Mouse (Mus musculus) lung, embryonic 15.5 days (tissue): Measurements from ENCODE around the gene Lhfpl2. TPM values are rescaled to one million over a fixed set of nuclear protein-coding genes. Genes with fewer than 3 reads are reported as not detected.

Experiments
- ATAC-seq: fragments of 200-750 bp; cut with Nextera tagmentation; 2 replicates; pipeline ENCODE4 v1.8.0; 2017; ENCODE audit warnings: moderate number of reproducible peaks, borderline replicate concordance; ENCODE audit not compliant: low FRiP score, low TSS enrichment; ENCODE audit errors: extremely low read depth
- H3K27ac ChIP-seq: fragments of 300-500 bp; sonication (generic); 2 replicates; pipeline ENCODE4 v1.5.1; 2015; ENCODE audit warnings: moderate library complexity, mild to moderate bottlenecking, inconsistent platforms
- H3K27me3 ChIP-seq: fragments of 300-500 bp; sonication (generic); 2 replicates; pipeline ENCODE4 v1.6.1; 2015; ENCODE audit warnings: inconsistent platforms
- H3K36me3 ChIP-seq: fragments of 300-500 bp; sonication (generic); 2 replicates; pipeline ENCODE4 v1.6.1; 2015; ENCODE audit warnings: inconsistent platforms
- H3K4me1 ChIP-seq: fragments of 300-500 bp; sonication (generic); 2 replicates; pipeline ENCODE4 v1.6.1; 2015; ENCODE audit warnings: inconsistent platforms
- H3K4me2 ChIP-seq: fragments of 300-500 bp; sonication (generic); 2 replicates; pipeline ENCODE4 v1.6.1; 2015; ENCODE audit warnings: inconsistent platforms, mild to moderate bottlenecking, moderate library complexity
- H3K4me3 ChIP-seq: fragments of 300-500 bp; sonication (generic); 2 replicates; pipeline ENCODE4 v1.5.1; 2015; ENCODE audit warnings: mild to moderate bottlenecking, inconsistent platforms
- H3K9ac ChIP-seq: fragments of 300-500 bp; sonication (generic); 2 replicates; pipeline ENCODE4 v1.6.1; 2015; ENCODE audit warnings: inconsistent platforms
- H3K9me3 ChIP-seq: fragments of 300-500 bp; sonication (generic); 2 replicates; pipeline ENCODE4 v1.6.1; 2016; ENCODE audit warnings: inconsistent platforms
- WGBS: fragments of 180-500 bp; shearing (Covaris S2); methylation state at CpG from one replicate; pipeline ENCODE4 v1.1.7; 2015; 5-methylcytosine and 5-hydroxymethylcytosine counted together
- polyA plus RNA-seq: library from polyadenylated mRNA; unstranded; fragments of >200 nt; fragmentation: Nextera tagmentation; extraction: Ambion mirVana; gene quantifications from 2 replicates; pipeline ENCODE4 v1.2.1, GENCODE M21; 2015

The Lhfpl2 gene
- polyA plus RNA-seq, 1 experiment from 2014 or later: 56.7 TPM

GRCm38 (mm10) chr13:94131135-94131534, 73.5 kb downstream of the Lhfpl2 start:
- 88% methylated on average over 4 of the region's 4 CpGs for WGBS

GRCm38 (mm10) chr13:94132187-94132995, 74.8 kb downstream of the Lhfpl2 start:
- Histone ChIP-seq H3K4me3 (no peak overlapping the region), H3K9me3 (no peaks in the 10 kb centered on the region), H3K9ac (no peak overlapping the region), H3K27ac (peak overlapping the region; percentile 73), H3K27me3 (no peaks in the 10 kb centered on the region), H3K4me1 (peaks cover 56% of the 10 kb centered on the region), H3K36me3 (no peaks in the 10 kb centered on the region), H3K4me2 (no peak overlapping the region)
- 47% methylated on average over 13 of the region's 13 CpGs for WGBS
- no peak for ATAC-seq

More at GRCm38 (mm10) chr13:94131135-94131534, 73.5 kb downstream of the Lhfpl2 start:
- no peaks in the 10 kb centered on the region for H3K27me3 ChIP-seq
- H3K36me3 ChIP-seq: no peaks in the 10 kb centered on the region
- H3K27ac ChIP-seq: no peak overlapping the region
- no peak overlapping the region for H3K9ac ChIP-seq
- H3K4me2 ChIP-seq: no peak overlapping the region
- H3K9me3 ChIP-seq: no peaks in the 10 kb centered on the region
- ATAC-seq: no peak
- H3K4me1 ChIP-seq: peaks cover 45% of the 10 kb centered on the region
- H3K4me3 ChIP-seq: no peak overlapping the region

GRCm38 (mm10) chr13:94134646-94135045, 77.0 kb downstream of the Lhfpl2 start:
- Histone ChIP-seq H3K36me3 (no peaks in the 10 kb centered on the region), H3K4me2 (no peak overlapping the region), H3K27ac (peak overlapping the region; percentile 89), H3K27me3 (no peaks in the 10 kb centered on the region), H3K9me3 (no peaks in the 10 kb centered on the region), H3K4me1 (peaks cover 65% of the 10 kb centered on the region), H3K4me3 (no peak overlapping the region), H3K9ac (no peak overlapping the region)
- ATAC-seq: no peak
- WGBS: 56% methylated on average over 7 of the region's 7 CpGs

- Histone ChIP-seq H3K9ac (no peak overlapping the region), H3K9me3 (no peaks in the 10 kb centered on the region), H3K27me3 (no peaks in the 10 kb centered on the region), H3K36me3 (no peaks in the 10 kb centered on the region), H3K4me2 (no peak overlapping the region), H3K27ac (peak overlapping the region; percentile 89), H3K4me3 (no peak overlapping the region), H3K4me1 (peaks cover 69% of the 10 kb centered on the region)
- peak; percentile 85 for ATAC-seq
- 46% methylated on average over 7 of the region's 7 CpGs for WGBS
Measured at GRCm38 (mm10) chr13:94135180-94135579, 77.6 kb downstream of the Lhfpl2 start.

GRCm38 (mm10) chr13:94139713-94140445, 82.3 kb downstream of the Lhfpl2 start:
- no peak overlapping the region for H3K4me2 ChIP-seq
- H3K27me3 ChIP-seq: no peaks in the 10 kb centered on the region
- H3K36me3 ChIP-seq: no peaks in the 10 kb centered on the region
- no peak overlapping the region for H3K4me3 ChIP-seq
- ATAC-seq: no peak
- no peak overlapping the region for H3K9ac ChIP-seq
- H3K4me1 ChIP-seq: peaks cover 86% of the 10 kb centered on the region
- 26% methylated on average over 14 of the region's 14 CpGs for WGBS
- no peaks in the 10 kb centered on the region for H3K9me3 ChIP-seq
- peak overlapping the region; percentile 76 for H3K27ac ChIP-seq

GRCm38 (mm10) chr13:94140446-94140845, 82.8 kb downstream of the Lhfpl2 start:
- no peak overlapping the region for H3K4me3 ChIP-seq
- no peak overlapping the region for H3K4me2 ChIP-seq
- peaks cover 81% of the 10 kb centered on the region for H3K4me1 ChIP-seq
- no peak for ATAC-seq
- no peaks in the 10 kb centered on the region for H3K27me3 ChIP-seq
- H3K27ac ChIP-seq: peak overlapping the region; percentile 76
- WGBS: 48% methylated on average over 4 of the region's 4 CpGs
- no peaks in the 10 kb centered on the region for H3K9me3 ChIP-seq
- H3K9ac ChIP-seq: no peak overlapping the region
- H3K36me3 ChIP-seq: no peaks in the 10 kb centered on the region

- no peak overlapping the region for H3K4me3 ChIP-seq
- peaks cover 69% of the 10 kb centered on the region for H3K4me1 ChIP-seq
- H3K9ac ChIP-seq: no peak overlapping the region
- H3K9me3 ChIP-seq: no peaks in the 10 kb centered on the region
- peak; percentile 85 for ATAC-seq
- no peak overlapping the region for H3K4me2 ChIP-seq
- peak overlapping the region; percentile 83 for H3K27ac ChIP-seq
- H3K27me3 ChIP-seq: no peaks in the 10 kb centered on the region
- 12% methylated on average over 12 of the region's 12 CpGs for WGBS
- H3K36me3 ChIP-seq: no peaks in the 10 kb centered on the region
Measured at GRCm38 (mm10) chr13:94143063-94143652, 85.6 kb downstream of the Lhfpl2 start.

- no peak overlapping the region for H3K9ac ChIP-seq
- H3K36me3 ChIP-seq: no peaks in the 10 kb centered on the region
- no peaks in the 10 kb centered on the region for H3K27me3 ChIP-seq
- peak overlapping the region; percentile 83; the same call in 1 of the 2 replicates for H3K27ac ChIP-seq
- no peak overlapping the region for H3K4me2 ChIP-seq
- no peak overlapping the region for H3K4me3 ChIP-seq
- ATAC-seq: no peak
- no peaks in the 10 kb centered on the region for H3K9me3 ChIP-seq
- peaks cover 67% of the 10 kb centered on the region for H3K4me1 ChIP-seq
- 51% methylated on average over 8 of the region's 8 CpGs for WGBS
Measured at GRCm38 (mm10) chr13:94144451-94144850, 86.9 kb downstream of the Lhfpl2 start.

GRCm38 (mm10) chr13:94147257-94147656, 89.7 kb downstream of the Lhfpl2 start:
- 39% methylated on average over 4 of the region's 4 CpGs for WGBS
- no peak overlapping the region for H3K4me3 ChIP-seq
- H3K36me3 ChIP-seq: no peaks in the 10 kb centered on the region
- ATAC-seq: no peak
- H3K4me1 ChIP-seq: peaks cover 39% of the 10 kb centered on the region
- no peak overlapping the region for H3K27ac ChIP-seq
- no peaks in the 10 kb centered on the region for H3K9me3 ChIP-seq
- H3K27me3 ChIP-seq: no peaks in the 10 kb centered on the region
- no peak overlapping the region for H3K9ac ChIP-seq
- no peak overlapping the region for H3K4me2 ChIP-seq

- 62% methylated on average over 5 of the region's 5 CpGs for WGBS
- no peaks in the 10 kb centered on the region for H3K9me3 ChIP-seq
- H3K27ac ChIP-seq: no peak overlapping the region
- no peak overlapping the region for H3K9ac ChIP-seq
- H3K36me3 ChIP-seq: no peaks in the 10 kb centered on the region
- H3K4me2 ChIP-seq: no peak overlapping the region
- H3K4me1 ChIP-seq: peaks cover 21% of the 10 kb centered on the region
- no peak for ATAC-seq
- no peak overlapping the region for H3K4me3 ChIP-seq
- no peaks in the 10 kb centered on the region for H3K27me3 ChIP-seq
Measured at GRCm38 (mm10) chr13:94149006-94149405, 91.4 kb downstream of the Lhfpl2 start.

GRCm38 (mm10) chr13:94149781-94150180, 92.2 kb downstream of the Lhfpl2 start:
- no peak for ATAC-seq
- Histone ChIP-seq H3K4me2 (no peak overlapping the region), H3K4me3 (no peak overlapping the region), H3K9ac (no peak overlapping the region), H3K9me3 (no peaks in the 10 kb centered on the region), H3K4me1 (peaks cover 14% of the 10 kb centered on the region), H3K36me3 (no peaks in the 10 kb centered on the region), H3K27me3 (no peaks in the 10 kb centered on the region), H3K27ac (no peak overlapping the region)
- 89% methylated on average over 8 of the region's 8 CpGs for WGBS

- no peaks in the 10 kb centered on the region for H3K36me3 ChIP-seq
- no peak overlapping the region for H3K4me2 ChIP-seq
- H3K27ac ChIP-seq: no peak overlapping the region
- H3K4me1 ChIP-seq: peaks cover 12% of the 10 kb centered on the region
- no peak for ATAC-seq
- H3K4me3 ChIP-seq: no peak overlapping the region
- H3K9ac ChIP-seq: no peak overlapping the region
- H3K27me3 ChIP-seq: no peaks in the 10 kb centered on the region
- 59% methylated on average over 4 of the region's 4 CpGs for WGBS
- H3K9me3 ChIP-seq: no peaks in the 10 kb centered on the region
Measured at GRCm38 (mm10) chr13:94151308-94151707, 93.7 kb downstream of the Lhfpl2 start.
